Mouse (Mus musculus) kidney, adult 2 months (tissue): ENCODE measurements around the gene Slc39a11.

Experiments used
- CTCF ChIP-seq: fragments of 200-500 bp; conservative IDR thresholded peaks from 2 replicates; pipeline ENCODE4 v1.5.1; 2011; ENCODE audit warnings: low read depth, mild to moderate bottlenecking, control low read depth, low read length, moderate library complexity, mixed read lengths; ENCODE audit not compliant: insufficient read depth, insufficient read length
- POLR2A ChIP-seq: fragments of 200-500 bp; IDR thresholded peaks from one replicate; pipeline ENCODE4 v1.6.1; 2011; ENCODE audit warnings: low read depth, low read length, control low read depth

DNA sequence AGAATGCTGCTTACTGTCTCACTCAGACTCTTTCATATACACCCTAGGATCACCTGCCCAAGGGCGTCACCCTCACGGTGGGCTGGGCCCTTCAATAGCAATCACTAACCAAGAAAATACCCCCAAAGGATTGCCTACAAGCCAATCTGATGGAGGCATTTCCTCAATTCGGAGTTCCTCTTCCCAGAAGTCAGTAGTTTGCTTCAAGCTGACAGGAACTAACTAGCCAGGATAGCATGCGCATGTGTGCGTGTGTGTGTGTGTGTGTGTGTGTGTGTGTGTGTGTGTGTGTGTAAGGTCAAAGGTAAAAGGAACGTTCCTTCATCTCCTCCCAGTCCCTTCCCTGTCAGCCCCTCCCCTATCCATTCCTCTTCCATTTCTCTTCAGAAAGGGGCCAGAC is 199.9 kb downstream of the Slc39a11 start:
- TF ChIP-seq CTCF (no peak), POLR2A (no peak)
